Mouse (Mus musculus) MEL (cell line): ENCODE data around the gene Cdk5.

Source experiments
- CTCF ChIP-seq, 3 experiments: IDR thresholded peaks in 2 of 3; conservative IDR thresholded peaks in 1 of 3; 2 replicates each; pipeline ENCODE4 v1.5.1; 2011 to 2012; ENCODE audit warnings: low read length in 3 of 3, low read depth in 2 of 3, mild to moderate bottlenecking in 2 of 3, improper control_type of control experiment in 1 of 3, inconsistent platforms in 1 of 3, mixed read lengths in 1 of 3, moderate library complexity in 1 of 3; ENCODE audit not compliant: control insufficient read depth in 1 of 3, insufficient read depth in 1 of 3, poor library complexity in 1 of 3, severe bottlenecking in 1 of 3
- EP300 ChIP-seq, 2 experiments: IDR thresholded peaks; 2 replicates each; pipeline ENCODE4 v1.6.1; 2011; ENCODE audit warnings: improper control_type of control experiment in 2 of 2, low read length in 2 of 2, low read depth in 1 of 2, mild to moderate bottlenecking in 1 of 2
- HCFC1 ChIP-seq: IDR thresholded peaks from 2 replicates; pipeline ENCODE4 v1.6.1; 2012; ENCODE audit warnings: low read depth, mild to moderate bottlenecking, inconsistent platforms, low read length, improper control_type of control experiment, moderate library complexity
- KAT2A ChIP-seq: conservative IDR thresholded peaks from 2 replicates; pipeline ENCODE4 v1.6.1; 2012; ENCODE audit warnings: low read depth, low read length, improper control_type of control experiment, inconsistent platforms
- MEF2A ChIP-seq: IDR thresholded peaks from 2 replicates; pipeline ENCODE4 v1.6.1; 2014; ENCODE audit warnings: low read depth, mild to moderate bottlenecking, inconsistent platforms, low read length, improper control_type of control experiment; ENCODE audit not compliant: poor library complexity, insufficient replicate concordance, severe bottlenecking; ENCODE audit errors: extremely low read depth
- POLR2A ChIP-seq, 2 experiments: IDR thresholded peaks; 2 replicates each; pipeline ENCODE4 v1.6.1; 2011 to 2012; ENCODE audit warnings: low read length in 2 of 2, mild to moderate bottlenecking in 2 of 2, control low read depth in 1 of 2, improper control_type of control experiment in 1 of 2, low read depth in 1 of 2, moderate library complexity in 1 of 2; ENCODE audit not compliant: control insufficient read depth in 1 of 2, insufficient read depth in 1 of 2, poor library complexity in 1 of 2
- POLR2AphosphoS2 ChIP-seq: IDR thresholded peaks from 2 replicates; pipeline ENCODE4 v1.6.1; 2011; ENCODE audit warnings: low read length, improper control_type of control experiment
- SMC3 ChIP-seq: IDR thresholded peaks from 2 replicates; pipeline ENCODE4 v1.6.1; 2011; ENCODE audit warnings: low read depth, low read length, improper control_type of control experiment
- TAL1 ChIP-seq: IDR thresholded peaks from 2 replicates; pipeline ENCODE4 v1.6.1; 2012; ENCODE audit warnings: mild to moderate bottlenecking, inconsistent platforms, low read length, moderate library complexity, mixed read lengths
- ZC3H11A ChIP-seq: IDR thresholded peaks from 2 replicates; pipeline ENCODE4 v1.6.1; 2012; ENCODE audit warnings: low read depth, mild to moderate bottlenecking, inconsistent platforms, low read length, improper control_type of control experiment

GRCm38 (mm10) chr5:24389658-24390020, 33.7 kb downstream of the Cdk5 start:
- TF ChIP-seq CTCF (IDR thresholded peaks at IDR 0.05 in 2 of 3, conservative IDR thresholded peaks at IDR 0.05 in 1 of 3; ENCODE audit: control insufficient read depth in 1 of 3, insufficient read depth in 1 of 3, low read depth in 2 of 3, low read length in 3 of 3, poor library complexity in 1 of 3, severe bottlenecking in 1 of 3) (no peak), POLR2AphosphoS2 (no peak), KAT2A (no peak; the same call in 1 of the 2 replicates), EP300 (IDR thresholded peaks at IDR 0.05; ENCODE audit: low read depth in 1 of 2, low read length in 2 of 2) (no peak), POLR2A (IDR thresholded peaks at IDR 0.05; ENCODE audit: control insufficient read depth in 1 of 2, insufficient read depth in 1 of 2, low read depth in 1 of 2, low read length in 2 of 2, poor library complexity in 1 of 2) (no peak; a peak in 1 of 4 replicates), SMC3 (no peak), MEF2A (no peak), TAL1 (no peak), ZC3H11A (no peak), HCFC1 (no peak)
